Mouse (Mus musculus): Measurements from ENCODE around the gene Gm27027. TPM values are rescaled to one million over a fixed set of nuclear protein-coding genes. Genes with fewer than 3 reads are reported as not detected.
A peak's percentile ranks its signal among the peaks of the same experiment; 100 is the strongest.

Gm27027 gene
- polyA plus RNA-seq, 1 experiment = not detected

DNA sequence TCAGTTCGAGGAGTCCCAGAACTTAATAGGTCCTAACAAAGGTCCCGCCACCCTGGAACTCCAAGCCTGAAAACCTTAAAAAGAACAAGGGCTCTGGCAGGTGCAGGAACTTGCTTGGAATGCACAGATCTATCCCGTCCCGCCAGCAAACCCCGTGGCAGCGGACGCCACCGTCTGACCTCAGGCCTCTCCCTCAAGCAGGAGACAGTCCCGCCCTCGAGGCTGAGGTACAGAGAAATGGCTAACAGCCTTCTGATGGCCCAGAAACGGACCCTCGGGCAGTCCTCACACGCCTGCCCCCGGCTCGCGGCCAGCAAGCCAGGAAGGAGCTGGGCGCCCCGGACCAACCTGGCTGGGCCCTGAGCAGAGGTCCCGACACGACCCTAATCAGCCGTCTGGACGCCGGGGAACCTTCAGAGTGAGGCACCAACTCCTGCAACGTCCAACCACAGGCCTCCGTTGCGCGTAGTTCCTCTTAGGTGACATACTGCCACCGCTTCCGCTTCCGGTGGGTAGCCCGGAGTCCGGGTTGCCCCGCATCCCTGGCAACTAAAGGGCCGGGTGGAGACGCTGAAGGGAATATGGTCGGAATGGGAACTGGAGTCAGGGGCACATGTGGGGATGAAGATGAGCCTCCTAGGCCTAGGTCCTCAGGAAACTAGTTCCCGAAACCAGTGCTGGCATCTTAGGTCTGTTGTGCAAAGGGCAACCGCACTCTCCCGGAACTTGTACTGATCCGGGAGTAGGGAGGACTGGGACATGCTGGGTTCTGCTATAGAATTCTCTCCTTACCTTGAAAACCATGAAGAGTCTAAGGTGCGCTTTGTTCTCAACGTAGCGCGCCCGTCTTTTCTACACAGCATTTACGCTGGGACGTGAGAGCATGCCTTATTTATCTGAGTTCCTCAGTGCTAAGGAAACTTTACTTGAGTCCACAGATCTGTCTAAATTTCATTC is 14.5 kb upstream of the Gm27027 start, which contains the start of gene Alkbh3:
Gene Alkbh3 (minus strand): TSS at position 473 of the 957 bp plus-strand sequence.
- Histone ChIP-seq H3K9me3 (peaks cover 11% of the 10 kb centered on the region), H3K4me1 (peaks cover 24% of the 10 kb centered on the region), H3K36me3 (replicated peaks; ENCODE audit: low read length) (peaks cover 33% of the 10 kb centered on the region), H3K4me3 (replicated peaks) (peak within 1 kb of the TSS; percentile 97), H3K27me3 (replicated peaks) (peaks cover 2% of the 10 kb centered on the region)
- TF ChIP-seq GATA1 (IDR thresholded peaks at IDR 0.05; ENCODE audit: borderline replicate concordance, low read length) = no peak
- peak; percentile 89; the same call in 1 of the 2 replicates for TF ChIP-seq FLI1 (IDR thresholded peaks at IDR 0.05; ENCODE audit: low read length)

DNA sequence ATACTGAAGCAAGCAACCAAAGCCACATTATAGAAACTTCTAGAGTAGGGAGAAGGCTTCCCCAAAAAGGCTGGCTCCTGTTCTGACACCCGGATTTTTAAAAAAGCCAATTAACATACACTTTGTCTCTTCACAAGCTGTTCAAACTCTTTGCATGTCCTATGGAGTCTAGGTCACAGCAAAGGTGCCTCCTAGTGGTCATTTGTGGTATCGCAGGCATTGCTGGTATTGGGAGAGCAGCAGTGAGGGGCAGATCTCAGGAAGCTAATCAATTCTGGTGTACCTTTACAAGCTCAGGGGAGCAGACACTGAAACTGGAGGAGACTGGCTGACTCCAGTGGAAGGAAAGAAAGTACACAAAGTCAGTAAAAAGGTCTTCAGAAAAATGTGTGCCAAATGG is 6.2 kb upstream of the Gm27027 start:
- H3K27me3 ChIP-seq (replicated peaks) = no peaks in the 10 kb centered on the region
- TF ChIP-seq GATA1 (IDR thresholded peaks at IDR 0.05; ENCODE audit: borderline replicate concordance, low read length) (no peak), FLI1 (IDR thresholded peaks at IDR 0.05; ENCODE audit: low read length) (no peak)
- no peaks in the 10 kb centered on the region for H3K9me3 ChIP-seq
- H3K36me3 ChIP-seq (replicated peaks; ENCODE audit: low read length) = peaks cover 96% of the 10 kb centered on the region
- no peak overlapping the region for H3K4me3 ChIP-seq (replicated peaks)
- peaks cover 14% of the 10 kb centered on the region for H3K4me1 ChIP-seq

DNA sequence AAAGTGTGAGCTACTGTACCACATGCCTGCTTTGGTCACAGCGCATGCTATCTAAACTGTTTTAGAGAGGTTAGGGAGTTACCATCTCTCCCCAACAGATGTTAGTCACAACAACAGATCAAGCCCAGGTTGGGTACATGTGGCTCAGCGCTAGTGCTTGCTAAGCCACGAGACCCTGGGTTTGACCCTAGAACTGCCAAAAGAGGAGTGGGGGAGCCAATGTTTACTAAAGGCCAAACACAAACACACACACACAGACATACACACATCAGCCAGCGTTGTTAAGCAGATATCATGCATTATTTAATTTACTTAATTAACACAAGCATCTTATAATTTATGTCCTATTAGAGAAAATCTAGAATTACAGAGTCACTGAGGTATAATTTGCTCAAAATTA is 5.8 kb upstream of the Gm27027 start:
- no peaks in the 10 kb centered on the region for H3K27me3 ChIP-seq (replicated peaks)
- TF ChIP-seq FLI1 (IDR thresholded peaks at IDR 0.05; ENCODE audit: low read length) = no peak
- TF ChIP-seq GATA1 (IDR thresholded peaks at IDR 0.05; ENCODE audit: borderline replicate concordance, low read length) = no peak
- H3K9me3 ChIP-seq = no peaks in the 10 kb centered on the region
- H3K36me3 ChIP-seq (replicated peaks; ENCODE audit: low read length) = peaks cover 96% of the 10 kb centered on the region
- peaks cover 14% of the 10 kb centered on the region for H3K4me1 ChIP-seq
- H3K4me3 ChIP-seq (replicated peaks) = no peak overlapping the region

DNA sequence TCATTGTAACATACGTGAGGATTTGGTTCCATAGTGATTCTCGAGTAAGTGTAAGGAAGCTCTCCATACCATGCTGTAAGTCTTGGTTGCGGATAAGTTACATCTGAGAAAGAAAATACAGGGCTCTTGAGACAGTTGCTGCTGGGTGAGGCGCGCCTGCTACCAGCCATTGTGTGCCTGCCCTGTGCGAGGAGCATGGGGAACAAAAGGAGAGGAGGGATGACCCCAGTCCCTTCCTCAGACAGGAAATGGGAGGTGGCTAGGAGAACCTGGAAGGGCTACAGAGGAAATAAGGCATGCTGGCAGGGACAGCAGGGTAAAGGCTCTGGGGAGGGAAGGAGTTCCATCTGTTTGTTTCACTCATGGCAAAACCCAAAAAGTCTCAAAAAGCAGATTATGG is 5.3 kb upstream of the Gm27027 start:
- peaks cover 96% of the 10 kb centered on the region for H3K36me3 ChIP-seq (replicated peaks; ENCODE audit: low read length)
- peaks cover 14% of the 10 kb centered on the region for H3K4me1 ChIP-seq
- H3K9me3 ChIP-seq = no peaks in the 10 kb centered on the region
- TF ChIP-seq FLI1 (IDR thresholded peaks at IDR 0.05; ENCODE audit: low read length) = no peak
- TF ChIP-seq GATA1 (IDR thresholded peaks at IDR 0.05; ENCODE audit: borderline replicate concordance, low read length) = no peak
- no peak overlapping the region for H3K4me3 ChIP-seq (replicated peaks)
- no peaks in the 10 kb centered on the region for H3K27me3 ChIP-seq (replicated peaks)

DNA sequence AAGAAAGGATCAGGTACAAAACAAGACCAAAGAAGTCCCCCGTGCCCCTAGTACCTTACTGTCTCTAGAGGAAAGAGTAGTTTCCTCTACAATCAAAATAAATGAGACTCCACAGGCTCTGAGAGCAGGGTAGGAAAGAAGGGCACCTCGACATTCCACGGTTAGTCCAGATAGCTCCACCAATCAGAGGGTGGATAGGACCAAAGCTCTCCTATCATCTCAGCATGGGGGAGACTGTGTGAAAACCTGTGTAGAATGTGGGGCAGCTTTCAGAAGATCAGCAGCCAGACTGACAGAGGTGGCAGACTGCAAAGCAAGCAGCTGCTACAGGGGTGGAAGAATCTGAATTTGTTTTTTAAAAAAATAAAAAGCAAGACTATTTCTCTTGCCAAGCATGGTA is 3.3 kb downstream of the Gm27027 start:
- H3K27me3 ChIP-seq (replicated peaks) = peaks cover 5% of the 10 kb centered on the region
- TF ChIP-seq GATA1 (IDR thresholded peaks at IDR 0.05; ENCODE audit: borderline replicate concordance, low read length) (no peak), FLI1 (IDR thresholded peaks at IDR 0.05; ENCODE audit: low read length) (no peak)
- H3K4me1 ChIP-seq = peaks cover 26% of the 10 kb centered on the region
- no peak overlapping the region for H3K4me3 ChIP-seq (replicated peaks)
- peaks cover 100% of the 10 kb centered on the region for H3K36me3 ChIP-seq (replicated peaks; ENCODE audit: low read length)
- H3K9me3 ChIP-seq = no peaks in the 10 kb centered on the region

DNA sequence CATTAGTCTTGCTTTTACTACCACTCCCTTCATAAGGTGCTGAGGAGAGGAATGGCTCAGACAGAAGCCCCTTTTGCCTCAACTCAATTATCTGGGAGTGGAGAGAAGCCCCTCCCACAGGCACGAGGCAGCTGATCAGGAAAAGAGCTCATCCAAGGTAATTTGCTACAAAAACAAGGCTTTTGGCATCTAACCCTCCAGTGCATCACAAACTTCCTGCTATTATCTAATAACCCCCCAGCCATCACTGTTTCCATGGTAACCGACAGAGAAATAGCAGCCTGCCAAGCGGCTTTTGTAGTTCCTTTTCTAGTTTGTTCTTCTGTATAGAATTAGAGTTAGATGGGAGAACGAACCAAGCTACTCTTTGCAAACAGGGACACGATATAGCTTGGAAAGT is 3.9 kb downstream of the Gm27027 start:
- peaks cover 100% of the 10 kb centered on the region for H3K36me3 ChIP-seq (replicated peaks; ENCODE audit: low read length)
- H3K4me3 ChIP-seq (replicated peaks) = no peak overlapping the region
- H3K27me3 ChIP-seq (replicated peaks) = peaks cover 7% of the 10 kb centered on the region
- TF ChIP-seq FLI1 (IDR thresholded peaks at IDR 0.05; ENCODE audit: low read length) (no peak), GATA1 (IDR thresholded peaks at IDR 0.05; ENCODE audit: borderline replicate concordance, low read length) (no peak)
- H3K4me1 ChIP-seq = peaks cover 29% of the 10 kb centered on the region
- H3K9me3 ChIP-seq = no peaks in the 10 kb centered on the region

DNA sequence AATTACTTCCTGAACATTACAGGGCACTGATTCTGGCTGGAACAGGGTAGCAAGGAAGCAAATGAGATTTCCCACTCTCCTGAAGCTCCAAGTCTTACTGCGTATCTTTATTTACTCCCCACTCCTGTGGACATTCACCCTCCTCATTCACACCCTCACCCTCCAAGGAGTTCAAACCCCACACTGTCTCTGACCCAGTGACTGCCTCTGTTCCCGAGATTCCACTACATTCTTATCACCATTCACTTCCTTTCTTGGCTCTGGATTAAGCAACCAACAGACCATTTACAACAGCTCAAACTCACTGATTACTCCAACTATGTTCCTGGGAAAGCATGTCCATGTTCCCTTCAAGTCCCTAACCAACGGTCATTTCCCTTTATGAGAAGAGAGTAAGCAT is 4.8 kb downstream of the Gm27027 start:
- Histone ChIP-seq H3K4me1 (peaks cover 38% of the 10 kb centered on the region), H3K27me3 (replicated peaks) (peaks cover 9% of the 10 kb centered on the region), H3K36me3 (replicated peaks; ENCODE audit: low read length) (peaks cover 100% of the 10 kb centered on the region), H3K9me3 (no peaks in the 10 kb centered on the region), H3K4me3 (replicated peaks) (no peak overlapping the region)
- TF ChIP-seq FLI1 (IDR thresholded peaks at IDR 0.05; ENCODE audit: low read length) (no peak), GATA1 (IDR thresholded peaks at IDR 0.05; ENCODE audit: borderline replicate concordance, low read length) (no peak)

DNA sequence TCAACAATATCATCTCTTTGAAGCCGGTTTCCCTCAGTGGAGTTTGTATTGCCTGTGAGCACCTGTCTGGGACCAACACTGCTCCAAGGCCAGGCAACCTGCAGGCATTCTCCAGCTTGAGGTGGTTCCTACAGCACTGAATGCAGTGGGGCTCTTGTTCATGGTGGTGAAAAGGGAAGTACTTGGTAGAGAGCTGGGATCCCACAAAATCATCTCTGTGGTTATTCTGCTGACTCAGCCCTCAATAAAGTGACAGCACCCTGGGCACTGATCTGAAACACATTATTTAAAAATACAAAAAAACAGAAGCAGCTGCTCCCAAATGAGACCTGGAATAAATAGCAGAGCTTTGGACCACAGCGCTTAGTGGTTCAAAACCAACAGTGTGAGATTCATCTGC is 7.7 kb downstream of the Gm27027 start:
- Histone ChIP-seq H3K27me3 (replicated peaks) (peaks cover 11% of the 10 kb centered on the region), H3K4me1 (peaks cover 41% of the 10 kb centered on the region), H3K36me3 (replicated peaks; ENCODE audit: low read length) (peaks cover 100% of the 10 kb centered on the region), H3K9me3 (no peaks in the 10 kb centered on the region), H3K4me3 (replicated peaks) (no peak overlapping the region)
- no peak for TF ChIP-seq GATA1 (IDR thresholded peaks at IDR 0.05; ENCODE audit: borderline replicate concordance, low read length)

DNA sequence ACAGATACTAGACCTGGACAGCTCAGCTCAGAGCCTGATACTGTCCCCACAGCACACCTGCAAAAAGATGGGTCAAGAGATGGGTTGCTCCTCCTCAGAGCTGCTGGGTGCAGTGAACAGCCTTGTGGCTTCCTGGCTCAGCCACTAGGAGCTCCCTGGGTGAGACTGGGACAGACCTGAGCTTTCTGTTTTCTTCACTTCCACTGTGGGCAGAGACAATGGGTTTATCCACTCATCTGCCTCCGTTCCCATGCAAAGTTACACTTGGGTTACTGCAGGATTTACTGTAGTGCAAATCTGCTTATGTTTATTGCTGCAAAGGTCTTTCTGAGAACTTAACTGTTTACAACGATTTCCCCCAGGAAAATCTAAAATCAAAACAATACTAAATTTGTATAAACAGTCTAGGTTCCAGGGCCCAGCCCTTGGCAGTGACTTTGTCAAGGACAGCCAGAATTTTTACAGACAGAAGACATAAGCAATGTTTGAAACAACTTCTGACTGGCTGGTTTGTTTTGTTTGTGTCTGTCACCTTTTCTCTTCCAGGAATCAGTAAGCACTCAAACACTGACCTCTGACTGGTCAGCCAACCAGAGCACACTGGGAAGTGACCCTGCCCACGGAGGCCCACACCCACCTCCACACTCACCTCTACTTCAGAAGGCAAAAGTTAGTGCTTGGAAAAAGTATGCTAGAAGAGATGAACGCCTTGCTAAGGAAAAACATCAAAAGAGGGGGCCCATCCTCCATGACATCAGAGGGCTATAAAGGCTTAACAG is 13.5 kb downstream of the Gm27027 start:
- Histone ChIP-seq H3K36me3 (replicated peaks; ENCODE audit: low read length) (peaks cover 93% of the 10 kb centered on the region), H3K4me1 (peaks cover 14% of the 10 kb centered on the region), H3K9me3 (no peaks in the 10 kb centered on the region), H3K4me3 (replicated peaks) (no peak overlapping the region), H3K27me3 (replicated peaks) (peaks cover 9% of the 10 kb centered on the region)
- TF ChIP-seq FLI1 (IDR thresholded peaks at IDR 0.05; ENCODE audit: low read length) = no peak
- TF ChIP-seq GATA1 (IDR thresholded peaks at IDR 0.05; ENCODE audit: borderline replicate concordance, low read length) = no peak
